Mouse (Mus musculus) megakaryocyte, embryonic 14.5 days (primary cell): Measurements from ENCODE around the gene Lrp8.

Experiments used
- FLI1 ChIP-seq: IDR thresholded peaks from 2 replicates; pipeline ENCODE4 v1.6.1; 2012; ENCODE audit warnings: low read length, inconsistent platforms, mixed read lengths
- GATA1 ChIP-seq: IDR thresholded peaks from 3 replicates; pipeline ENCODE4 v1.6.1; 2012; ENCODE audit warnings: mixed read lengths, low read length, inconsistent platforms, borderline replicate concordance

DNA sequence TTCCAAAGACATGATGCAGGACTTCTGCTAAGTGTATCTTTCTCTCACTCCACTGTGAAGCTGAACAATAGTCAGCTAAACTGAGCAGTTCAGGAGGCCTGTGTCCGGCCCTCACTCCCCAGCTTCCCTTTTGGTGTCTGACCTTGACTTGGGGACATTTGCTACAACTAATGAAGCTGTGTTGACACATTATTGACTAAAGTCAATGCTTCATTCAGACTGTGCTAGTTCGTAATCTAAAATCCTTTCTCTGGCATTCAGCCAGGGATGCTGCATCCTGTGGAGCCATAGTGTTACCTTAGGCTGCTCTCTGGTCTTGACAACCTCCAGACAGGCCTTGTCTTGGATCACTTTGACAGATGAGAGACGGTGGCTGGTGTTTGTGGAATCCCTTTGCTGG lies 39.1 kb upstream of the Lrp8 start:
- TF ChIP-seq GATA1, result no peak
- no peak for TF ChIP-seq FLI1
